ENCODE assay signal across 14 mouse cellular contexts in genomic region chr13:28801210-28801954, GRCm38 (mm10).
DNase-seq lines count a peak whose midpoint lies in the region; ATAC-seq lines count a peak whose summit lies in the region.
"Had no signal": no experiment of that assay in that cellular context is flagged by ENCODE, and none has a peak within 500 bp of the region (broad histone marks: within the 10 kb centered on the region; RNA-seq: fewer than 3 reads in every experiment).

No protein-coding gene starts in this region.

- H3K27me3 ChIP-seq in limb, embryonic 12.5 days = no peaks in the 10 kb centered on the region
- no peaks in the 10 kb centered on the region for H3K27me3 ChIP-seq in limb, embryonic 10.5 days (ENCODE audit: low read depth, poor library complexity, severe bottlenecking)
- H3K27me3 ChIP-seq in forebrain, embryonic 11.5 days (ENCODE audit: control insufficient read depth, insufficient read depth, low read length) = no peaks in the 10 kb centered on the region
- H3K27me3 ChIP-seq in hindbrain, embryonic 15.5 days = no peaks in the 10 kb centered on the region

- no peaks in the 10 kb centered on the region for H3K36me3 ChIP-seq in limb, embryonic 12.5 days
- H3K36me3 ChIP-seq in limb, embryonic 10.5 days = no peaks in the 10 kb centered on the region
- no peaks in the 10 kb centered on the region for H3K36me3 ChIP-seq in forebrain, embryonic 11.5 days (ENCODE audit: control insufficient read depth, insufficient read depth, low read length)
- H3K36me3 ChIP-seq in hindbrain, embryonic 15.5 days = no peaks in the 10 kb centered on the region
- H3K36me3 ChIP-seq: heart, embryonic 10.5 days had no signal

- H3K4me1 ChIP-seq in limb, embryonic 12.5 days (replicated peaks) = peaks cover 35% of the 10 kb centered on the region
- H3K4me1 ChIP-seq in limb, embryonic 10.5 days = peaks cover 11% of the 10 kb centered on the region
- peaks cover 13% of the 10 kb centered on the region; the same call in 1 of the 2 replicates for H3K4me1 ChIP-seq in forebrain, embryonic 11.5 days (replicated peaks; ENCODE audit: control insufficient read depth, insufficient read depth, low read length)
- H3K4me1 ChIP-seq in hindbrain, embryonic 15.5 days (replicated peaks) = peaks cover 8% of the 10 kb centered on the region; the same call in 1 of the 2 replicates

- WGBS in limb, embryonic 12.5 days = 63% methylated on average over 8 of the region's 8 CpGs
- WGBS in limb, embryonic 10.5 days = 77% methylated on average over 8 of the region's 8 CpGs
- WGBS in forebrain, embryonic 11.5 days = 38% methylated on average over 8 of the region's 8 CpGs
- WGBS in hindbrain, embryonic 15.5 days = 29% methylated on average over 8 of the region's 8 CpGs

- H3K9me3 ChIP-seq in limb, embryonic 12.5 days = no peaks in the 10 kb centered on the region
- H3K9me3 ChIP-seq in limb, embryonic 10.5 days (replicated peaks) = no peaks in the 10 kb centered on the region
- H3K9me3 ChIP-seq in forebrain, embryonic 11.5 days (ENCODE audit: control insufficient read depth, low read length) = no peaks in the 10 kb centered on the region
- no peaks in the 10 kb centered on the region for H3K9me3 ChIP-seq in hindbrain, embryonic 15.5 days
- H3K9me3 ChIP-seq: heart, embryonic 10.5 days had no signal

- no peak overlapping the region for H3K9ac ChIP-seq in limb, embryonic 12.5 days (replicated peaks)
- H3K9ac ChIP-seq in forebrain, embryonic 11.5 days (ENCODE audit: low read length) = no peak overlapping the region
- no peak overlapping the region for H3K9ac ChIP-seq in hindbrain, embryonic 15.5 days

- no peak for ATAC-seq in limb, embryonic 12.5 days (ENCODE audit: insufficient number of reproducible peaks, insufficient read depth, low FRiP score, low TSS enrichment, low read depth)
- ATAC-seq in forebrain, embryonic 11.5 days (replicated peaks; ENCODE audit: low FRiP score) = no peak; the same call in 1 of the 2 replicates
- ATAC-seq in hindbrain, embryonic 15.5 days (ENCODE audit: low FRiP score, low read depth) = peak; percentile 35; the same call in 1 of the 2 replicates
- ATAC-seq: lung, postnatal 0 days had no signal

- no peak overlapping the region for H3K4me3 ChIP-seq in limb, embryonic 12.5 days (replicated peaks)
- no peak overlapping the region for H3K4me3 ChIP-seq in limb, embryonic 10.5 days
- no peak overlapping the region for H3K4me3 ChIP-seq in forebrain, embryonic 11.5 days (ENCODE audit: low read depth, low read length)
- H3K4me3 ChIP-seq in hindbrain, embryonic 15.5 days = no peak overlapping the region
- H3K4me3 ChIP-seq: gastrocnemius, adult 2 months; heart, embryonic 10.5 days had no signal

- no peak for DNase-seq in limb, embryonic 10.5 days (ENCODE audit: low spot score)
- DNase-seq in ZHBTc4 (ENCODE audit: low read depth, low spot score) = peak; percentile 38
- DNase-seq in forebrain, embryonic 11.5 days (ENCODE audit: low spot score) = no peak
- DNase-seq in spleen, adult 12 weeks (ENCODE audit: low spot score) = no peak
- no peak for DNase-seq in heart, postnatal 4 days
- DNase-seq in kidney, adult 18-20 months = no peak
- DNase-seq: cerebellum, postnatal 10 days; gastrocnemius, adult 2 months; spleen, adult 18-20 months had no signal

- no peak overlapping the region for H3K4me2 ChIP-seq in limb, embryonic 12.5 days
- H3K4me2 ChIP-seq in forebrain, embryonic 11.5 days (ENCODE audit: low read depth, low read length, severe bottlenecking) = no peak overlapping the region
- no peak overlapping the region for H3K4me2 ChIP-seq in hindbrain, embryonic 15.5 days
- H3K4me2 ChIP-seq: liver, embryonic 11.5 days had no signal

- H3K27ac ChIP-seq in limb, embryonic 12.5 days = peak overlapping the region; percentile 41; the same call in 1 of the 2 replicates
- no peak overlapping the region for H3K27ac ChIP-seq in limb, embryonic 10.5 days
- peak overlapping the region; percentile 38; the same call in 1 of the 2 replicates for H3K27ac ChIP-seq in forebrain, embryonic 11.5 days (ENCODE audit: low read depth, low read length)
- 0 out of 2 replicates have a peak overlapping the region, but pooled peaks have one; percentile 4 for H3K27ac ChIP-seq in hindbrain, embryonic 15.5 days (replicated peaks)
- H3K27ac ChIP-seq: gastrocnemius, adult 2 months; heart, embryonic 10.5 days had no signal
